Mouse (Mus musculus) retina, postnatal 7 days (tissue): ENCODE results near the gene Tomt.

Experiments
- DNase-seq: peaks from one replicate; pipeline ENCODE4 v3.0.0-alpha.2; 2012; ENCODE audit warnings: low read depth, low spot score

Gene Tomt

DNA sequence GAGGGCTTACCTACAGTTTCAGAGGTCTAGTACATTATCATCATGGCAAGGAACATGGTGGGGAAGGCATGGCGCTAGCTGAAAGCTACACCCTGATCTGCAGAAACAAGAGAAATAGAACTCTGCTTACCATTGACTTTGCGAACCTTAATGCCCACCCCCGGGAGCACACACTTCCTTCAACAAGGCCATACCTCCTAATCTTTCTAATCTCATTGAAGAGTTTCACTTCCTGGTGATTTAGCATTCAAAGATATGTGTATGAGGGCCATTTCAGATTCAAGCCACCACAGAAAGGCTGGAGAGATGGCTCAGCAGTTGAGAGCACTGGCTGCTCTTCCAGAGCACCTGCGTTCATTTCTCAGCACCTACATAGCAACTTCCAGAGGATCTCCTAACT, 49.1 kb downstream of the Tomt start, which contains the start of gene Folr2:
Folr2 (minus strand) TSS at position 101 of the 400 bp plus-strand sequence.
- no peak for DNase-seq

DNA sequence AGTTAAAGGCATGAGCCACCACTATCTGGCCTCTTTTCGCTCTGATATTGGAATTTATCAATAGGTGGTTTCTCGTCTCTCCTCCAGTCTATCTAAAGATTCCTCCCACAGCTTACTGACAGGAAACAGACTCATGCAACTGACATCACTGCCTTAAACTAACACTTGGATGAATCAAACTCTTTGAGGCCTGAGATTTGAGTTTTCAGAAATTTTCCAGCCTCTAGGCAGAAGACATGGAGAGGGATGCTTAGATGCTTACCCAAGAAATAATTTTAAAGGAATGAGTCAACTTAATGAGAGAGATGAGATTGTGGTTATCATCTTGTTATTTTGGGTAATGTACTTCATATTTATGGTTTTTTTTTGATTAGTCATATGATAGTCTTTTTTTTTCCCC, 52.3 kb downstream of the Tomt start:
- DNase-seq = no peak

DNA sequence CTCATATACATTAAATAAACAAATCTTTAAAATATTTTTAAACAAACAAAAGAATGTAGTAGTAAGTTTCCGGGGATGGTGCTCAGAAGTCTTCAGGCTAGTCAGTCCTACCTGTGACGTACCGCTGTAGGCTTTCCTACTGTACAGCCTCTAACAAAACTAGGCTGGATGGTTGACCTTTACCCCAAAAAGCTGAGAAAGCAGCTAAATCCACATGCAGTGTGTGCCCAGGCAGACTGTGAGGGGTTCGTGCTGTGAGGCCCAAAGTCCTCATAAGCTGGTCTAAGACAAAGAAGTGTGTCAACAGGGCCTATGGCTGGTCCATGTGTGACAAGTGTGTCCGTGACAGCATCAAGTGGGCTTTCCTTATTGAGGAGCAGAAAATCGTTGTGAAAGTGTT, 53.3 kb downstream of the Tomt start:
- DNase-seq = no peak

- no peak for DNase-seq
These were observed 54.5 kb downstream of the Tomt start for GRCm38 (mm10) chr7:101851689-101852088.
